Mouse (Mus musculus) cortical plate, adult 2 months (tissue): ENCODE data around the gene Hoxd3.

Experiments used
- CTCF ChIP-seq: fragments of 200-500 bp; IDR thresholded peaks from 2 replicates; pipeline ENCODE4 v1.5.1; 2011; ENCODE audit warnings: mild to moderate bottlenecking, control low read depth, low read length; ENCODE audit not compliant: insufficient read depth; ENCODE audit errors: extremely low read depth
- POLR2A ChIP-seq: fragments of 200-500 bp; IDR thresholded peaks from 2 replicates; pipeline ENCODE4 v1.6.1; 2011; ENCODE audit warnings: mild to moderate bottlenecking, low read length, control low read depth; ENCODE audit not compliant: insufficient read depth; ENCODE audit errors: extremely low read depth

- TF ChIP-seq POLR2A (no peak), CTCF (no peak)
Observed at GRCm38 (mm10) chr2:74692808-74693431, 18.8 kb upstream of the Hoxd3 start.
